Mouse (Mus musculus): ENCODE data around the gene Stab1.

Stab1 gene

GRCm38 (mm10) chr14:31165010-31165409 is 3.4 kb downstream of the Stab1 start:
- DNase-seq (ENCODE audit: low spot score): no peak

GRCm38 (mm10) chr14:31164067-31164466 is 4.4 kb downstream of the Stab1 start:
- DNase-seq (ENCODE audit: low spot score): no peak

- DNase-seq (ENCODE audit: low spot score): no peak
Measured at GRCm38 (mm10) chr14:31161638-31162037, 6.8 kb downstream of the Stab1 start.

- DNase-seq (ENCODE audit: low spot score): no peak
Measured at GRCm38 (mm10) chr14:31161191-31161590, 7.2 kb downstream of the Stab1 start.

GRCm38 (mm10) chr14:31160196-31161150 is 8.0 kb downstream of the Stab1 start:
- DNase-seq (ENCODE audit: low spot score): no peak

- DNase-seq (ENCODE audit: low spot score): no peak
Measured at GRCm38 (mm10) chr14:31145694-31146093, 22.7 kb downstream of the Stab1 start.

GRCm38 (mm10) chr14:31141011-31141410 is 27.4 kb downstream of the Stab1 start:
- no peak for DNase-seq (ENCODE audit: low spot score)

- DNase-seq (ENCODE audit: low spot score): no peak
Measured at GRCm38 (mm10) chr14:31140141-31140540, 28.3 kb downstream of the Stab1 start.

GRCm38 (mm10) chr14:31139666-31140065 is 28.8 kb downstream of the Stab1 start:
- no peak for DNase-seq (ENCODE audit: low spot score)

- no peak for DNase-seq (ENCODE audit: low spot score)
Measured at GRCm38 (mm10) chr14:31138897-31139429, 29.5 kb downstream of the Stab1 start.

GRCm38 (mm10) chr14:31138219-31138896 is 30.1 kb downstream of the Stab1 start:
- no peak for DNase-seq (ENCODE audit: low spot score)

GRCm38 (mm10) chr14:31137791-31138190 is 30.6 kb downstream of the Stab1 start:
- DNase-seq (ENCODE audit: low spot score): no peak

GRCm38 (mm10) chr14:31137281-31137595 is 31.2 kb downstream of the Stab1 start:
- no peak for DNase-seq (ENCODE audit: low spot score)

GRCm38 (mm10) chr14:31136411-31137280 is 31.8 kb downstream of the Stab1 start:
- DNase-seq (ENCODE audit: low spot score): no peak

- DNase-seq (ENCODE audit: low spot score): no peak
Measured at GRCm38 (mm10) chr14:31135495-31136410, 32.7 kb downstream of the Stab1 start.

- DNase-seq (ENCODE audit: low spot score): no peak
Measured at GRCm38 (mm10) chr14:31134015-31135000, 34.1 kb downstream of the Stab1 start.

- DNase-seq (ENCODE audit: low spot score): no peak
Measured at GRCm38 (mm10) chr14:31133023-31133665, 35.3 kb downstream of the Stab1 start.

- peak; percentile 53 for DNase-seq (ENCODE audit: low spot score)
Measured at GRCm38 (mm10) chr14:31132491-31132975, 35.9 kb downstream of the Stab1 start.

- peak; percentile 45 for DNase-seq (ENCODE audit: low spot score)
Measured at GRCm38 (mm10) chr14:31132031-31132430, 36.4 kb downstream of the Stab1 start.
